Mouse (Mus musculus): ENCODE measurements around the gene Sik3.

- TF ChIP-seq CTCF (IDR thresholded peaks at IDR 0.05) (no peak), POLR2A (IDR thresholded peaks at IDR 0.05; ENCODE audit: insufficient read depth, low read depth, low read length) (no peak), EP300 (IDR thresholded peaks at IDR 0.05; ENCODE audit: insufficient read depth, low read depth, low read length) (no peak)
These were observed 246.5 kb downstream of the Sik3 start for GRCm38 (mm10) chr9:46259111-46259510.
